Mouse (Mus musculus): ENCODE results near the gene Snrnp48.

Gene Snrnp48

DNA sequence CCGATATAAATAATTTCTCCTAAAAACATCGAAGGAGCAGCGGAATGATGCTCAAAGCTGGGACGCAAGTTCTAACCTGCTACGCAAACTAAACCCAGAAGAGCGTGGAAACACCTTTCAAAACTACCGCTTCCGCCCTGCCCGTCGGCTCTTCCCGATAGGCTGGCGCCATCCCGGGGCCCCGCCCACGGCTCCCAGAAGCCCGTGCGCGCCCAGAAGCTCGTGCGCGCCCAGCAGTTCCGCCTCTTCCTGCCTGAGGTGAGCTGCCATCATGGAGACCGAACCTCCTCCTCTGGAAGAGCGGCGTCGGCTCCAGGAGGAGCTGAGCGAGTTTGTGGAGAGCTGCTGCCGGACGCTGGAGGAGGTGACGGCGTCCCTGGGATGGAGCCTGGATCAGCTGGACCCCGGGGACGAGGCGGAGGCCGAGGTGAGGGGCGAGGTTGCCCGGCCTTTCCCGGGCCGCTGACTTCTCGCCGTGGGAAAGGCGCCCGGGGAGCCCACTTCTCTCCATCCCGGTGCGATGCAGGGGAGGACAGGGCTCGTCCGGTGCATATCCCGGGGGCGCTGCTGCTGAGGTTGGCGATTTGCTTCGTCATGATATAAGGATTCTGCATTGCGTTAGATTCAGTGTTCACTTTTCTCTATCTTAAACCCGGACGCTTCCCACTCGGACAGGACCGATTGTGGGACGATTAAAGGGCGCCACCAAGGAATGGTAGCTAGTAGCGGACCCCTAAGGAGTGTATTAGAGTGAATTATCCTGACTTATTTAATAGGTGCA is at the start of gene Snrnp48:
Snrnp48 (plus strand) TSS at position 237 of the 781 bp plus-strand sequence.
- peak; percentile 56 for DNase-seq (ENCODE audit: low spot score)

DNA sequence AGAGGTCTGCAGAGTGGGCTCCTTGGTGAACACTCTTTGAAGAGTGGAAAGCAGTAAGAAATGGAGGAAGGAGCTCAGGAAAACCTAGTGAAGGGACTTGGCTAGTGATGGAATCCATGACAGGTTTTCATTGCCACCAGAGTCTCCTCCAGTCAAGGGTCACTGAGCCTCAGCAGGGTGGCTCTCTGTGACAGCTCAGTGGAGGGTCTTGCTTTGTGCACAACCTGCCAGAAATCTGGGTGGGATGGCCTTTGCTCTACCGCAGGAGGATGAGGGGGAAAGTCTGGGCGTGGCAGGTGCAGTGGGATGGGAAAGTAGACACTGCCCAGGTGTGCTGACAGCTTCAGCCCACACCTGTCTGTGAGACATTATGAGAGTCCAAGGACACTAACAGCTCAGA is 49.2 kb upstream of the Snrnp48 start:
- no peak for DNase-seq (ENCODE audit: low spot score)

DNA sequence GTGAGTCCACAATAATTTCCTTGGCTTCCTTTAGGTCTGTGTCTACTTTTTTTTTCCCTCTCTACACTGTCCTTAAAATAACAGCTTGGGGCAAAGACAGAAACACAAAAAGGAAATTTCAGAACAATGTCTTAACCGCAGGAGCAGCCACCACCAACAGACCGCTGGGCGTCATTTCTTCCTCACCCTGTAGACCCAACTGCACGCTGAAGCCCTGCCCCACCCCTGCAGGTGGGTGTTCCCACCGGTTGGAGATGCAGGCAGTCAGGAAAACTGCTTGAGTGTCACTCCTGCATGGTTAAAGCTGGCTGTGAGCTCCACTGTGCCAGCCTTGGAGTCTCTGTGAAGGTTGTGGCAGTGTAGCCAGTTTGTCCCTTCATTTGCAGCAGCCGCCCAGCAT is 47.1 kb upstream of the Snrnp48 start:
- DNase-seq (ENCODE audit: low spot score), result no peak

DNA sequence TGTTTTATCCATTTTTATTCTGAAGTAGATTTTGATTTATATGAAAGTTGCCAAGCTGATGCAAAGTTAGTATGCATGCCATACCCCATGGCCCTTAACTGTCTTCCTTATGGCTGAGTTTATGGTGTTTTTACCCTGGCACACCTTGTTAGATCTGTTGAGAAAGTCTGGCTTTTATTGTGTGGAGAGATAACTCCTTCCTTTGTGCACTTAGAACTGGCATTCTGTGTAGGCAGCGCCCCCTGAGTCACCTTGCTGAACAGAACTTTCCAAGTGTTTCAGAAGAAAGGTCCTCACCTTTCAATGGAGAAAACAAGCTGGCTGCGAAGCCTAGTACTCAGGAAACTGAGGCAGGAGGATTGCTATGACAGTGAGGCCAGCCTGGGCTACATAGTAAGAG is 42.7 kb upstream of the Snrnp48 start:
- DNase-seq (ENCODE audit: low spot score), result no peak

DNA sequence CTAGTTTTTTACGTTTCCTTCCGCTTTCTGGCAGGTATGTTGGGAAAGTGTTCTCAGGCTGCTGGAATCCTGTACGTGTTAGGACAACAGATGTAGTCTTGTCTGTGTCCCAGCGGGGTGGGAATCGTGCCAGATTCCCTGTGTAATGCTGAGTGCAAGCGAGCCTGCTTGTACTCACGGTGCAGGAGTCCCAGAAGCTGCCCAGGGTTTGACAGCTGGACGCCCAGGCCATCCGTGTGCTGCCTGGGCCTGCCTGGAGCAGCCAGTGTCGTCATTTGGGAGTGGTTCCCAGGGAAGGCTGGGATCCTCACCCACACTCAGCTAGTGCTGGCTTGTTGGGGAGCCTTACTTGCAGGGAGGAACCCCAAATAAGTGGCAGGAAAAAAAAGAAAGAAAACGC is 42.1 kb upstream of the Snrnp48 start:
- DNase-seq (ENCODE audit: low spot score), result no peak

DNA sequence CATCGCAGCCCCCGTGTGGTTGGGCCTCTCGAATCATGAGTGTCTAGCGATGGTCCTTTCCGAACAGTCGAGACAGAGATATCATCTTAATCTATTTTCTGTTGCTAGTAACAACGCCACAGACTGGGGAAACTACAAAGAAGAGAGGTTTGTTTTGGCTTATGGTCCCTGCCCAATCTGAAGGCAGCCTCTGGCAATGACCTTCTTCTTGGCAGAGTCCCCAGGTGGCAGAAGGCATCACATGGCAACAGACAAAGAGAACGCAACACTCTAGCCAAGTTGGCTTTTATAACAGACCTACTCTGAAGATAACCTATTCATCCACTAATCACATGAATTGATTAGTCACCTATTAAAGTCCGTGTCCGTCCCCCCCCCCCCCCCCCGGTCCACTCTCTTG is 39.8 kb upstream of the Snrnp48 start:
- DNase-seq (ENCODE audit: low spot score), result no peak

DNA sequence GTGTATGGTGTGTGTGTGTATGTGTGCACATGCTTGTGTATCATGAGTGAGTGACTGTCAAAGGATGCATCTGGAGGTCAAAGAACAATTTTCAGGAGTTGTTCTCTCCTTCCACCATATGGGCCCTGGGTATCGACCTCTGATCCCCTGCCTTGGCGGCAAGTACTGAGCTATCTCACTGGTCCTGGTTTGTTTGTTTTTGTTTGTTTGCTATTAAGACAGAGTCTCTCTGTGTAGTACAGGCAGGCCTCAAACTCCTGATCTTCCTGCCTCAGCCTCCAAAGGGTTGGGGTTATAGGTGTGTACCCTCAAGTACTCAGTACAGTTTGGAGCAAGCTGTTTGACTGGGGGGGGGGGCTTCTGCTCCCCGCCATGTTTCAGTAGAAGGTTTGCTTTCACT is 37.7 kb upstream of the Snrnp48 start:
- no peak for DNase-seq (ENCODE audit: low spot score)

DNA sequence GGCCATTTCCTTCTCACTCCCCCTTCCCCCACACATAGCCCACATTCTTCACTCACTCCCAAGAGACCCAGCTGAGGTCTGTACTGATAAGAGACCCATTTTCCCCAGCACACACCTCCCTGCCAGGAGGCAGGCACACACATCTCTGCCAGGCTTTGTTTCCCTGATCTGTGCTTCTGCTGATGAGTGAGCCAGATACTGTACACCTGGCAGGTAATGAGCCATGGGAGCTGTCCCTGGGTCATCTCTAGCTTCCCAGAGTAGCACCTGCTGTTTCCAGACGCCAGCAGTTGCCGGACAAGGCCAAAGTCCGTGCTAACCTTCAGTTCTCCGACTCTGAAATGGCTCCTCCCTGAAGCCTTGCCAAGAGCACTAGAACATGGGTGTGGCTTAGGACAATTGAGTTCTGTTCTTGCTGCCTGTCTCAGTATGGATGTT is 34.0 kb upstream of the Snrnp48 start:
- no peak for DNase-seq (ENCODE audit: low spot score)

DNA sequence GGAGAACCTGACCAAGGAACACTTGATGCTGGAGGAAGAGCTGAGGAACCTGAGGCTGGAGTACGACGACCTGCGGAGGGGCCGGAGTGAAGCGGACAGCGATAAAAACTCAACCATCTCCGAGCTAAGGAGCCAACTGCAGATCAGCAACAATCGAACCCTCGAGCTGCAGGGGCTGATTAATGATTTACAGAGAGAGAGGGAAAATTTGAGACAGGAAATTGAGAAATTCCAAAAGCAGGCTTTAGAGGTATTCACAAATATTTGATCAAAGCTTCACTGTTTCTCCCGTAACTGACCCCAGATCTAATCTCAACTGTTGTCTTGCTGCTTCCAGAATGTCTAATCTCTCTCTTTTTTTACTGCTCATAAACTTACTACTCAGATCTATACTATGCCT is 11.3 kb upstream of the Snrnp48 start:
- DNase-seq (ENCODE audit: low spot score), result no peak

DNA sequence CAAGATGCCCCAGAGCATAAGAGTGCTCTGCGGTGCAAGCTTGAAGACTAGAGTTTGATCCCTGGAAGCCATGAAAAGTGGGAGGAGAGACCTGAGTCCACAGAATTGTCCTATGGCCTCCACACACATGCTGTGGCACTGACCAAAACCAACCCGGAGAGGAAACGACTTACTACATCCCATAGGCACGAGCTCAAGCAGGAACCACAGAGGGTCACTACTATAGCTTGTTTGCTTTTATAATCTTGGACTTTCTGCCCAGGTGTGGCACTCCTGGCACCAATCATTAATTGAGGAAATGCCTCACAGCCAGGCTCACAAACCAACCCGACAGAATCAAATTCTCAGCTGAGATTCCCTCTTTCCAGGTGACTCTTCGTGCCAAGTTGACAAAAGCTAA is 3.3 kb upstream of the Snrnp48 start:
- no peak for DNase-seq (ENCODE audit: low spot score)

DNA sequence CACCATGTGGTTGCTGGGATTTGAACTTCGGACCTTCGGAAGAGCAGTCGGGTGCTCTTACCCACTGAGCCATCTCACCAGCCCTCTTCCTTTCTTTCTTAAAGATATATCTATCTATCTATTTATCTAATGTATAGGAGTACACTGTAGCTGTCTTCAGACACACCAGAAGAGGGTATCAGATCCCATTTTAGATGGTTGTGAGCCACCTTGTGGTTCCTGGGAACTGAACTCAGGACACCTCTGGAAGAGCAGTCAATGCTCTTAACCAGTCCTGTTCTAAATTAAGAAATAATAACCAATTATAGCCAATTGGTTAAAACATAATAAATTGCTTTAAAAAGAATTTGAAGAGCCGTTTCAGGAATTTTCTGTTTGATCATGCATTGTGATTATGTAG is 567 bp upstream of the Snrnp48 start:
- no peak for DNase-seq (ENCODE audit: low spot score)

DNA sequence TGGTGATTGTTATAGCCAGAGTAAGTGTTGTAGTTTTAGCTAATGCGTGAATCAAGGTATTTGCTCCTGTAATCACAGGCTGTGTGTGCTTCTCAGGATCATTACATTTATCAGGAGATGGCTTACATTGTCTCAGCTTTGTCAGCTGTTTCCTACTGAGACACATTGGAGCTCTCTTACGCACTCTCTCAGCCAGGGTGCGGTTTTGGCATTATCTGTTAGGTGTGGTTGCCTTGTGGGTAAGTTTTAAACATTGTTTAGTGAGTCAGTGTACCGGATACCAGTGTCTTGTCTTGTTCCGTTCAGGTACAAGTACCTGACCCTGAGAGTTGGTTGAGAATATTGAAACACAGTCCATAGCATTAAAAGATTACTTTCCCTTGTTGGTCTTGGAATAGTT is 6.4 kb downstream of the Snrnp48 start:
- DNase-seq (ENCODE audit: low spot score), result no peak

DNA sequence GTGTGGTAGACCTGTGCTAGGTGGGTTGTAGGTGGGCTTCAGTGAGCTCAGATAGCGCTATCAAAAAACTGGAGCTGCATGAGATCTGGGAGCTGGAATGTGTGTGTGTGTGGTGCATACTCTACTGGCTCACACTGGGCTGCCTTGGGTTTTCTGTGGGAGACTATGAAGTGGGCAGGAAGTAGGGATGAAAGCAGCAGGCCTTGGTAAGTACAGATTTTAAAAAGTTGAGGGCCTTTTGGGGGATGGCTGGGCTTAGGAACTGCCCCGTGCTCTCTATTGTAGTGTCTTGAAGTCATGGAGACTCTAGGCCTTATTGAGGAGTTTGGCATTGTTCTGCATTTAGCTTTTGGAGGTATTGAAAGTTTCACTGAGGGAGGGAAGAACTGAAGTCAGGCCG is 13.9 kb downstream of the Snrnp48 start:
- no peak for DNase-seq (ENCODE audit: low spot score)

DNA sequence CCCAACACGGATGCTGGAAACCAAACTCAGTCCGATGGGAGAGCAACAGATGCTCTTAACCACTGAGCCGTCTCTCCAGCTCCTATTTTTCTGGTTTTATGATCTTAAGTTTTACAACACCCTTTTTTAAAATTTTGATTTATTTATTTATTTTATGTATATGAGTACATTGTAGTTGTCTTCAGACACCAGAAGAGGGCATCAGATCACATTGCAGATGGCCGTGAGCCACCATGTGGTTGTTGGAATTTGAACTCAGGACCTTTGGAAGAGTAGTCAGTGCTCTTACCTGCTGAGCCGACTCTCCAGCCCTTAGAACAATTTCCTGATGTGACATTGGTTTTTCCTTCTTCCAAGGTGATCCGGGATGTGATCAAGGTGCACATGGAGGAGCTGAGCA is 15.6 kb downstream of the Snrnp48 start:
- DNase-seq (ENCODE audit: low spot score), result no peak

DNA sequence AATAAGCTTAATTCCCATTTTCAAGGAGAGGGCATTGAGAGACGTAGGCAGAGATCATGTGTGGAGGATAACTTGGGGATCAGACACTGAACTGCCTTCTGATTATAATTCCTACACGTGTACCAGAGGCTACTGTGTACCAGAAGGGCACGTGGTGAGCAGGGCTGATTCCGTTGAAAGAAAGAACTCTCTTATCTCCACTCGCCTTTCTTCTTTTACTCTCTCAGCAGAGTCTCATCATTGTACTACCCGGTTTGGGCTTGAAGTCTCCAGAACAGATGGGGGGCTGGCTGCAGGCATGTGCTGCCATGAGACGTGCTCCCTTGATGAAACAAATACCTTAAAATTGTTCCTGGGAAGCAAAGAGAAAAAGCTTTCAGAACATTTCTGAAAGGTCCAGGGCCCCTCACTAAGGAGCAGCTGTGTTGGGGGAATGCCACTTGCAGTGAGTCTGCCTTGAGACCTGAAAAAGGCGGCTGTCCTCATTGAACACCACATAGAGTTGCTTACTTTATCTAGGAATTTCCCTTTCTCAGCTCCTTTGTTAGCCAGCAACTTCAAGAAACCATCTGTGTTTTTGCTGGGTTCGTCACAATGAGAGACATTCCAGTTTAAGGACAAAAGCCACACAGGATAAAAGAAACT is 25.6 kb downstream of the Snrnp48 start:
- no peak for DNase-seq (ENCODE audit: low spot score)

DNA sequence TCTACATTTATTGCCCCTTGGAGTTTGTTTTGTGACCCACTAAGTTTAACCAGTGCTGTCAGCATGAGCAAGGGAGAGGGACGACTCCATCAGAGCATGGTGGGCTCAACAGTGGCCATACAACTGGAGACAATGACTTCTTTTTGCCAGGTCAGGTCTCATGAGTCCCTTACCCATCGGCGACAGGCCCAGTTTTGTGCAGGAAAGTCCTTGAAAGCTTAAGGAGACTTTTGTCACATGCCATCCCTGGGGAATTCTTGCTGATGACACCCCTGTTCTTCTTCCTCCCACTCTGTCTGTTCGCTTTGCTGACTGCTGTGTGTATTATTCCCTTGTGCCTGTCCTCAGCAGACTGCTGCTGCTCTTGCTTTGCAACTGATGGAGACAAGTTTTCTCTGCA is 27.7 kb downstream of the Snrnp48 start:
- DNase-seq (ENCODE audit: low spot score), result no peak

DNA sequence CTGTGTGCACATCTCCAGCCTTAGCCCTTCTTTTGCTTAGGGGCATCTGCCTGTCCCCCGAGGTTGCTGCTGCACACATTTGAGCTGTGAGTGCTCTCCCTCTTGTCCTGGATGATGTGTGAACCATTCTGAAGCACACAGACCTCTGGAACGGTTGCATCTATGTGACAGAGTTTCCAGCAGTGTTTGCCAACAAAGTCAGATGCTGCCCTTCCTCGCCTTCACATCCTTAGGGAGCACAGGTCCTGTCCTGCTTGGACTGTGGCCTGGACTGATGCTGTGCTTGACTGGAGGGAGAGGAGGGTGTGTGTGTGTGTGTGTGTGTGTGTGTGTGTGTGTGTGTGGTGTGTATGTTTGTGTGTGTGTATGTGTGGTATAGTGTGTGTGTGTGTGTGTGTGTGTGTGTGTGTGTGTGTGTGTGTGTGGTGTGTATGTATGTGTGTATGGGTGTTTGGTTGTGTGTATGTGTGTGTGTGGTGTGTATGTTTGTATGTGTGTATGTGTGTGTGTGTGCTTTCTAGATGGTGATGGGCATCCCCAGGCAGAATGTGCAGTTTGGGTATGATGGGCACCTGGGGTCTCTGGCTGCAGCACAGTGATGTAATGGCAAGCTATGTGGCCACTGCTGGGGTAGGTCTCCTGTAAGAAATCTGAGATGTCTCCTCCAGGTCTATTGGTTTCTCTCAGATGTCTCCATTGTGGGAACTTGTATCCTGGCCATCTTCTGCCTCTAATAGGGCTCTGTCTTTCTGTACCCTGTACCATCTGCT is 28.3 kb downstream of the Snrnp48 start:
- no peak for DNase-seq (ENCODE audit: low spot score)

DNA sequence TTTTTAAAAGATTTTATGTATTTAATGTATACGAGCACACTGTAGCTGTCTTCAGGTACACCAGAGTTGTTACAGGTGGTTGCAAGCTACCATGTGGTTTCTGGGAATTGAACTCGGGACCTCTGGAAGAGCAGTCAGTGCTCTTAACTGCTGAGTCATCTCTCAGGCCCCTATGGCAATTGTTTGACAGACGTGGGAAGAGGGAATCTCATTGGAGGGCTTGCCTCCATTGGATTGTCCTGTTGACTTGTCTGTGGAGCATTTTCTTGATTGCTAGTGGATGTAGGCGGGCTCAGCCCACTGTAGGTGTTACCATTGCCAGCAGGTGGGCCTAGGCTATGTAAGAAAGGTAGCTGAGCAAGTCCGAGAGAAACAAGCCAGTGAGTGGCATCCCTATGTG is 29.9 kb downstream of the Snrnp48 start:
- DNase-seq (ENCODE audit: low spot score), result no peak

DNA sequence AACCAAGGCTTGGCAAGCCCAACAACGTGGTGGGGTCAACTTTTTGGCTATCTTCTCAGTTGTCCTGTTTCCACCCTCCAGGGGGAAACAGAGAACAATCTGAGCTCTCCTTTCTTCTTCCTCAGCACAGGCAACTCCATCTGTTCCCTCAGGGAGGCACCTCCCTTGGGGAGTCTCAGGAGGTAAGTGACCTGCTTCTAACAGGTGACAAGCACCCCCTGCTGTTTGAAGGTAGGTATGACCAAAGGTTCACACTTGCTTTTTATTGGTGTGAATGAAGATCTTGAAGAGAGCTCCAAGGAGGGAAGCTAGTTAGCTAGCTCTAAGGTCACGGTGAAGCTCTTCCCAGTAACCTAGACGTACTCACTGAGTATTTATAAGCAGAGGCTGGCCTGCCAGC is 30.6 kb downstream of the Snrnp48 start:
- DNase-seq (ENCODE audit: low spot score), result no peak

DNA sequence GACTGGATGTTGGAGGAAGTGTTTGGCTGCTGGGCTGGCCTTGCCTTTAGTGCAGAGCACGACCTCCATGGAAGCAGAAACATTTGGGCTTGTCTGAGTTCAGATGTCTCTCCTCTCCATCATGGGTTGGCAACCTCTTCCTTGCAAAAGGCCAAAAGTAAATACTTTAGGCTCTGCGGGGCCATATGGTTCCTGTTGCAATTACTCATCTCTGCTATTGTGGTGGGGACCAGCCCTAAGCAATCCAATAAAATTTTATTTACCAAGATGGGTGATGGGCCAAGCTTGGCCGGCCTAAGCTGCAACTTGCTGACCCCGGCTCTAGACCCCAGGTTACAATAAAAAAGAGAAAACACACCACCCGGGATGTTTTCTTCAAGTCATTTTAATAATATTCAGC is 43.4 kb downstream of the Snrnp48 start:
- DNase-seq (ENCODE audit: low spot score), result no peak

DNA sequence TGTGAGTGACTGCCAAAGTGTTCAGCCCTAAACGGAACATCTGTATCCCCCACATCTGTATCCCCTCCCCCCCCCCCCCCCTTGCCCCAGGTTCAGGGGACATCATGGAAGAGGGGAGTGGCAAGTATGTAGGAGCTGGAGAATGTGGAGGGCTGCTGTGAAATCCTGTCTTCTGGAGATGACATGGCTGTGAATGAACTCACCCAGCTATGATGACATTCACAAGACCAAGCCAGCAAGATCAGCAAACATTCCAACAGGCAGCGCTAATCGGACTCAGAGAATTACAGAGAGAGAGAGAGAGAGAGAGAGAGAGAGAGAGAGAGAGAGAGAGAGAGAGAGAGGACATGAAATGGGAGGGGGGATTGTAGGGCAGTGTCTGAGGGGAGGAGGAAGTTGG is 46.5 kb downstream of the Snrnp48 start:
- no peak for DNase-seq (ENCODE audit: low spot score)

DNA sequence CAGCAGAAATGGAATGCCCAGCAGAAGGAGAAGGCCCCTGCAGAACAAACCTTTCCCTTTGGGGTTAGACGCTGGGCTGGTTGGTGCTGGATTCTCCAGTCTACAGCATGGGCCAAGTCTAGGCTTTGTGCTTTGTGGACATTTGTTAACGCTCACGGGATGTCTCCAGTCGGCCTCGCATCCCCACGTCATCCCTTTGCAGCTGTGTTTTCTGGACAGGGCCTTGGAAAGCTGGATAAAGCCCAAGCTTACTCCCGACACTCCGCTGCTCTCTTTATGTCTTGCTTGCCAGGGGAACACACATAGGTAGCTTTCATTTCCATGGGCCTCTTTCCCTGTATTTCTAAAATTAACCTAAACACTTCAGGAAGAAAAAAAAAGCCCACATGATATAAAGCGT is 49.0 kb downstream of the Snrnp48 start:
- no peak for DNase-seq (ENCODE audit: low spot score)

DNA sequence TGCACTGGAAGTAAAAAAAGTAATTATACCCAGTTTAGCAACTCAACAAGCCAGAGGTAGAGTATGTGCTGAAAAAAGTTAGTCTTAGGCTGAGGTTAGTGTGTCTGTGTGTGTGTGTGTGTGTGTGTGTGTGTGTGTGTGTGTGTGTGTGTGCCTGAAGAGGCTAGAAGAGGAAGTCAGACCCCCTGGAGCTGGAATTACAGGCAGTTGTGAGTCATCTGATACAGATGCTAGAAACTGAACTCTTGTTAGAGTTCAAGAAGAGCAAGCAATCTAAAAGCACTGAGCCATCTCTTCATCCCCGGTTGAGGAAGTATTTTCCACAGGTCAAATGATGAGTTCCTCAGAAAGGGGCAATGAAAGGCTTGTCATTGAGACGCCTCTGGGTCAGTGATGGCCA is 54.2 kb downstream of the Snrnp48 start:
- DNase-seq (ENCODE audit: low spot score), result no peak
